Mouse (Mus musculus) adrenal gland, postnatal 36 days (tissue): ENCODE data around the gene Flt4. TPM values are rescaled to one million over a fixed set of nuclear protein-coding genes. Genes with fewer than 3 reads are reported as not detected.

ENCODE experiments used
- DNase-seq, 2 experiments: peaks; one replicate each; pipeline ENCODE4 v3.0.0; 2021; ENCODE audit warnings: mixed read lengths in 1 of 2
- total RNA-seq, 2 experiments: library from RNA; stranded (reverse); gene quantifications; 2 replicates each; pipeline ENCODE4 v1.2.3; 2021

The Flt4 gene
- total RNA-seq, 2 experiments from 2014 or later = 15.6 to 19.2 TPM

DNA sequence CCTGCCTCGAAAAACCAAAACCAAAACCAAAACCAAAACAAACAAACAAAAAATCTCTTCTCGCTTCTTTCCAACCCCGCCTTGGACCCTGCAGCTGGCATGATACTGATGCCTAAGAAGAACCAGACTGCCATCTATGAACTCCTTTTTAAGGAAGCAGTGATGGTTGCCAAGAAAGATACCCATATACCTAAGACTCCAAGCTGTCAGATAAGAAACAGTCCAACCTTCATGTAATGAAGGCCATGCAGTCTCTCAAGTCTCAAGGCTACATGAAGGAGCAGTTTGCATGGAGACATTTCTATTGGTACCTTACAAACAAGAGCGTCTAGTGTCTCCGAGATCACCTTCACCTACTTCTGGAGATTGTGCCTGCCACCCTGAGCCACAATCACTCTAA lies 88.7 kb downstream of the Flt4 start:
- no peak for DNase-seq

GRCm38 (mm10) chr11:49699079-49699478 lies 90.0 kb downstream of the Flt4 start:
- DNase-seq = no peak

DNA sequence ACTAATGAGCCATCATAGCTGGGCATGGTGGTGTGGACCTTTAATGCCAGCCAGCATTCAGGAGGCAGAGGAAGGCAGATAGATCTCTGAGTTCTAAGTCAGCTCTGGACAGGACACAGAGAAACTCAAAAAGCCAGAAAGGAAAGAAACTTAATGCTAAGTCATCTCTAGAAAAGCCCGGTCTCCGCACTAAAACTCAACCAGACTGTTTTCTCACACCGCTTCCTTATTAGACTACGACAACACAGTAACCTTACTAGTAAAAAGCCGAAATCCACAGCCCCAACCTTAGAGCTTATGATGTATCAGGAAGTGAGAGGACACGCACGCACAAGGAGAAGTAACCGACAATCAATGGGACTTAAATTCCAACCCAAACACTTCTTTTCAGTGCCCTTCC lies 93.0 kb downstream of the Flt4 start:
- DNase-seq = no peak

Other genes with a start within 250 kb of the Flt4 start
- gene Olfr1389, start 186.2 kb upstream of the Flt4 start, total RNA-seq = not detected
- gene Olfr1388, start 172.6 kb upstream of the Flt4 start, total RNA-seq = under 1 TPM in 1 of 2 experiments, not detected in 1; 0.13 TPM
- not detected for gene Olfr1387, start 153.9 kb upstream of the Flt4 start, total RNA-seq
- not detected for gene Olfr1386, start 144.2 kb upstream of the Flt4 start, total RNA-seq
- not detected for gene Olfr1385, start 120.2 kb upstream of the Flt4 start, total RNA-seq
- gene Olfr1384, start 102.5 kb upstream of the Flt4 start, total RNA-seq = under 1 TPM in 1 of 2 experiments, not detected in 1; 0.60 TPM
- under 1 TPM in 1 of 2 experiments, not detected in 1; 0.76 TPM for gene Olfr1383, start 89.6 kb upstream of the Flt4 start, total RNA-seq
- gene Olfr1382, start 81.0 kb upstream of the Flt4 start, total RNA-seq = not detected
- gene Olfr1381, start 65.8 kb upstream of the Flt4 start, total RNA-seq = not detected
- gene Olfr1380, start 52.4 kb upstream of the Flt4 start, total RNA-seq = not detected
- gene Scgb3a1, start 54.3 kb downstream of the Flt4 start, total RNA-seq = not detected
- gene Cnot6, start 103.5 kb downstream of the Flt4 start, total RNA-seq = 10 to 100 TPM; 49.4 to 51.0 TPM
- 10 to 100 TPM in 1 of 2 experiments, 1 to 10 TPM in 1; 5.7 to 12.0 TPM for gene Gfpt2, start 184.9 kb downstream of the Flt4 start, total RNA-seq
- 10 to 100 TPM; 56.3 to 67.4 TPM for gene Mapk9, start 237.5 kb downstream of the Flt4 start, total RNA-seq